Mouse (Mus musculus) hindbrain, embryonic 13.5 days (tissue): Measurements from ENCODE around the gene Trap1. TPM values are rescaled to one million over a fixed set of nuclear protein-coding genes. Genes with fewer than 3 reads are reported as not detected.
"Not testable (repeated sequence)": the region's sequence is repeated elsewhere in the genome, so short reads cannot be mapped to it uniquely, and the experiment has no call there.

Experiments
- ATAC-seq: fragments of 200-750 bp; cut with Nextera tagmentation; 2 replicates; pipeline ENCODE4 v1.8.0; 2017; ENCODE audit warnings: moderate TSS enrichment; ENCODE audit not compliant: low FRiP score
- H3K27ac ChIP-seq: fragments of 300-500 bp; sonication (generic); 2 replicates; pipeline ENCODE4 v1.5.1; 2015; ENCODE audit warnings: inconsistent platforms, mild to moderate bottlenecking, moderate library complexity
- H3K27me3 ChIP-seq: fragments of 300-500 bp; sonication (generic); 2 replicates; pipeline ENCODE4 v1.6.1; 2015; ENCODE audit warnings: mild to moderate bottlenecking, inconsistent platforms
- H3K36me3 ChIP-seq: fragments of 300-500 bp; sonication (generic); 2 replicates; pipeline ENCODE4 v1.6.1; 2015; ENCODE audit warnings: mild to moderate bottlenecking, inconsistent platforms
- H3K4me1 ChIP-seq: fragments of 300-500 bp; sonication (generic); replicated peaks from 2 replicates; pipeline ENCODE4 v1.6.1; 2015; ENCODE audit warnings: inconsistent platforms
- H3K4me2 ChIP-seq: fragments of 300-500 bp; sonication (generic); 2 replicates; pipeline ENCODE4 v1.6.1; 2015; ENCODE audit warnings: inconsistent platforms, mild to moderate bottlenecking, moderate library complexity
- H3K4me3 ChIP-seq: fragments of 300-500 bp; sonication (generic); 2 replicates; pipeline ENCODE4 v1.5.1; 2015; ENCODE audit warnings: mild to moderate bottlenecking, inconsistent platforms
- H3K9ac ChIP-seq: fragments of 300-500 bp; sonication (generic); 2 replicates; pipeline ENCODE4 v1.6.1; 2015; ENCODE audit warnings: mild to moderate bottlenecking, inconsistent platforms
- H3K9me3 ChIP-seq: fragments of 300-500 bp; sonication (generic); 2 replicates; pipeline ENCODE4 v1.6.1; 2016; ENCODE audit warnings: inconsistent platforms
- WGBS: fragments of 180-500 bp; shearing (Covaris S2); methylation state at CpG from one replicate; pipeline ENCODE4 v1.1.7; 2015; 5-methylcytosine and 5-hydroxymethylcytosine counted together
- polyA plus RNA-seq: library from polyadenylated mRNA; unstranded; fragments of >200 nt; fragmentation: Nextera tagmentation; extraction: Ambion mirVana; gene quantifications from 2 replicates; pipeline ENCODE4 v1.2.1, GENCODE M21; 2015

Gene Trap1
- polyA plus RNA-seq, 1 experiment from 2014 or later = 47.2 TPM

GRCm38 (mm10) chr16:4032341-4032748 lies 45.3 kb downstream of the Trap1 start:
- WGBS = 89% methylated on average over 6 of the region's 6 CpGs
- ATAC-seq = no peak
- Histone ChIP-seq H3K27ac (no peak overlapping the region), H3K9me3 (0 out of 2 replicates have a peak, but pooled peaks cover 3% of the 10 kb centered on the region), H3K4me2 (no peak overlapping the region), H3K36me3 (peaks cover 11% of the 10 kb centered on the region), H3K4me3 (no peak overlapping the region), H3K27me3 (no peaks in the 10 kb centered on the region), H3K4me1 (no peaks in the 10 kb centered on the region), H3K9ac (no peak overlapping the region)

DNA sequence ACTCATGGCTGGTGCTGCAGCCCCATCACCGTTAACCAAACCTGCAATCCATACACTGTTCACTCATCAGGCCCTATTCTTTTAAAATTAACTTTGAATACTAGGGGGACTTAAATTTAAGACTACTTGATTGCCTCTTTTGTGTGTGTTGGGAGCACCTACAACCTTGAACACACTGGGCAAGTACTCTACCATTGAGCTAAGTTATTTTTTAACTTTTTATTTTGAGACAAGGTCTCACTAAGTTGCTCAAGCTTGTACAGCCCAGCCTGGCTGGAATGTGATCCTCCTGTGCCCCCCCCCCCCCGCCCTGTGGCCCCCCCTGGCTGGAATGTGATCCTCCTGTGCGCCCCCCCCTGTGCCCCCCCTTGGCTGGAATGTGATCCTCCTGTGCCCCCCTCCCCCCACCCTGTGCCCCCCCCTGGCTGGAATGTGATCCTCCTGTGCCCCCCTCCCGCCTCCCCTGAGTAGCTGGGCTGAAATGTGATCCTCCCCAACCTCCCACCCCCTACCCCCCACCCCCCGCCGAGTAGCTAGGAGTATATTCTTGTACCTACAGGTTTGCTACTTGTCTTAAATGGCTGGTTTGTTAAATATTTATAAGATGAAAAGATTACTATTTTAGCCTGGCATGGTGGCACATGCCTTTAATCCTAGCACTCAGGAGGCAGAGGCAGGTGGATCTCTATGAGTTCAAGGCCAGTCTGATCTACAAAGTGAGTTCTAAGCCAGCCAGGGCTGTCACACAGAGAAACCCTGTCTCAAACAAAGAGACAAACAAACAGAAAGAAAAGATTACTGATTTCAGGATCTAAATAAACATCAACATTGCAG lies 46.0 kb downstream of the Trap1 start:
- Histone ChIP-seq H3K4me2 (no peak overlapping the region), H3K4me3 (no peak overlapping the region), H3K36me3 (peaks cover 5% of the 10 kb centered on the region), H3K9me3 (0 out of 2 replicates have a peak, but pooled peaks cover 3% of the 10 kb centered on the region), H3K9ac (no peak overlapping the region), H3K27me3 (no peaks in the 10 kb centered on the region), H3K27ac (no peak overlapping the region), H3K4me1 (no peaks in the 10 kb centered on the region)
- WGBS = 79% methylated on average over 4 of the region's 6 CpGs
- ATAC-seq = no peak

DNA sequence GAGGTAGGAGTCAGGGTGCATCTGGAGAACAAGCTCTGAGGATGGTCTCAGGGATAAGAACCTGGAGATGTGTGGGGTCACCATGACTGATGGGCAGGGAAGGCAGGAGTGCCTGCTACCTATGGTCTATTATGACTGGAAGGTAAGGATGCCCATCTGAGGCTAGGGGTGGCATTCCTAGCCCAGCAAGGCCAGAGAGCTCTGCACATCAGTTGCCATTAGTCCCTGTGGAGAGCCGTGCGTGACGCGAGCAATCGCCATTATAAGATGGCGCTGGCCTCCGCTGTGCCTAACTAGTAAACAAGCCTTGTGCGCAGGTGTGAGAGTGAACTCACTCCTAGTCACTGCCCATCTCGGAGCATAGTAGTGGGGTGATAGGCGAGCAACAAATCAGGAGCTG lies 47.1 kb downstream of the Trap1 start:
- Histone ChIP-seq H3K27ac (no peak overlapping the region), H3K36me3 (no peaks in the 10 kb centered on the region), H3K4me1 (no peaks in the 10 kb centered on the region), H3K27me3 (no peaks in the 10 kb centered on the region), H3K9ac (no peak overlapping the region), H3K4me2 (no peak overlapping the region), H3K4me3 (no peak overlapping the region), H3K9me3 (0 out of 2 replicates have a peak, but pooled peaks cover 3% of the 10 kb centered on the region)
- 94% methylated on average over 10 of the region's 10 CpGs for WGBS
- no peak for ATAC-seq

DNA sequence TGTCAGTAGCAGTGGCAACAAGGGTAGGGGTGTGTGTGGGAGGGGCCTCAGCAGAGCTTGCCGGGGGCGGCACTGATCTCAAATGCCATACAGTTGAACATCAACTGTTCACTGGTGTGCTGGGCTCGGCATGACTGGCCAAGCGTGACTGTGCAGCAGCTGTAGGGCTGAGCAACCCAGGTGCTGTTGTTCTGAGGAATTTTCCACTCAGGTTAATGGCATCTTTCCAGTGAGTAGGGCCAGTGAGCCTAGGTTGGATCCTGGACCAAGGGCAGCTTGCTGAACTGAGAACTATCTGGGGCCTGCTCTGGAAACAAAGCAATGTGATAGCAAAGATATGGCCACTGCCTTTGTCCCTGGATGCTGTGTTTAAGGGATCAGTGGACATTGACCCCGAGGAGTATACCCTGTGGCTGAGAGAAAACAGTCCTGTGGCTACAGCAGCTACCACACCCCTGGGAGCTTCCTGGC lies 48.2 kb downstream of the Trap1 start:
- H3K27ac ChIP-seq = no peak overlapping the region
- H3K4me2 ChIP-seq = no peak overlapping the region
- 0 out of 2 replicates have a peak, but pooled peaks cover 3% of the 10 kb centered on the region for H3K9me3 ChIP-seq
- H3K36me3 ChIP-seq = no peaks in the 10 kb centered on the region
- H3K4me1 ChIP-seq = no peaks in the 10 kb centered on the region
- WGBS = 83% methylated on average over 5 of the region's 5 CpGs
- H3K27me3 ChIP-seq = no peaks in the 10 kb centered on the region
- H3K4me3 ChIP-seq = no peak overlapping the region
- no peak for ATAC-seq
- no peak overlapping the region for H3K9ac ChIP-seq

DNA sequence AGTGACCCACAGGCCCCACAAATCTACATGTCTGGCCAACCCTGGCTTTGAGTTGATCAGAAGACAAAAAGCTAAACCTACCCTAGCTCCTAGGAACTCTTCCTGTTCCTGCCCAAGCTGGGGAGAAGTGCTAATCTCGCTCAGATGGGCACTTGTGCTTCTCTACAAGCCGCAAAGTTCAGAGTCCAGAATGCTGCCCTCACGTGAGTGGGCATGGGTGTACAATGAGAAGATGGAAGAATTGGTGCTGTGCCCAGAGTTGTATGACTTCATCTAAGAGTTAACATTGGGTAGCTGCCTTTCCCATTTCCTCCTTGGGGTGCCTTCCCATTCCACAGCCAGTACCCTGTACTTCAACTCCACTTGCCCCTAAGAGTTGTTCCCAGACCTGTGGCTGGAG lies 50.4 kb downstream of the Trap1 start:
- Histone ChIP-seq H3K4me3 (no peak overlapping the region), H3K4me1 (no peaks in the 10 kb centered on the region), H3K9ac (no peak overlapping the region), H3K27me3 (no peaks in the 10 kb centered on the region), H3K9me3 (0 out of 2 replicates have a peak, but pooled peaks cover 3% of the 10 kb centered on the region), H3K4me2 (no peak overlapping the region), H3K27ac (no peak overlapping the region), H3K36me3 (no peaks in the 10 kb centered on the region)
- WGBS = 93% methylated on average over 3 of the region's 3 CpGs
- ATAC-seq = no peak

DNA sequence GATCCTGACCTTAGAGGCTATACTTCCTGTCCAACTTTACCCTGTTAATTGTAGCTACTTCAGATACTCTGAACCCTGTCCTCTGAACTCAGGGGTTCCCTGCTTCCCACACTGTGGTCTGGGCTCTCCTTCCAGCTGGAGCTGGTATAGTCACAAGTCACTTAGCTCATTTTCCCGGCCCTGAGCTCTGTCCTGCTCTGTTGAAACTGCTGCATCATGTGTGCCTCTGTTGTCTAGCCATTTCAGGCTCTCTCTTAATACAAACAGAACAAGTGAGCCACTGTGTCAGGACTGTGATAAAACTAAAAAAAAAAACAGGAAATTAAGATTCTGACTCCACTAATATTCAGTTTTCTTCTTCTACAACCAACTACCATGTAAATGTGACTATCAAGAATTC lies 51.0 kb downstream of the Trap1 start:
- H3K36me3 ChIP-seq = no peaks in the 10 kb centered on the region
- no peak overlapping the region for H3K4me3 ChIP-seq
- no peaks in the 10 kb centered on the region for H3K27me3 ChIP-seq
- WGBS = 74% methylated on average over 1 of the region's 1 CpGs
- 0 out of 2 replicates have a peak, but pooled peaks cover 3% of the 10 kb centered on the region for H3K9me3 ChIP-seq
- no peaks in the 10 kb centered on the region for H3K4me1 ChIP-seq
- ATAC-seq = no peak
- H3K4me2 ChIP-seq = no peak overlapping the region
- no peak overlapping the region for H3K9ac ChIP-seq
- no peak overlapping the region for H3K27ac ChIP-seq

- H3K4me1 ChIP-seq = no peaks in the 10 kb centered on the region
These were observed 54.9 kb downstream of the Trap1 start for GRCm38 (mm10) chr16:4022719-4023118.

GRCm38 (mm10) chr16:4021241-4021640 lies 56.4 kb downstream of the Trap1 start:
- H3K4me1 ChIP-seq = no peaks in the 10 kb centered on the region
- H3K9me3 ChIP-seq = no peaks in the 10 kb centered on the region
- no peak overlapping the region for H3K27ac ChIP-seq
- no peak overlapping the region for H3K9ac ChIP-seq
- no peak overlapping the region for H3K4me3 ChIP-seq
- 89% methylated on average over 1 of the region's 1 CpGs for WGBS
- no peaks in the 10 kb centered on the region for H3K36me3 ChIP-seq
- no peaks in the 10 kb centered on the region for H3K27me3 ChIP-seq
- no peak overlapping the region for H3K4me2 ChIP-seq
- no peak for ATAC-seq

More at GRCm38 (mm10) chr16:4022719-4023118, 54.9 kb downstream of the Trap1 start:
- Histone ChIP-seq H3K9ac (no peak overlapping the region), H3K4me2 (no peak overlapping the region), H3K4me3 (no peak overlapping the region), H3K36me3 (no peaks in the 10 kb centered on the region), H3K27me3 (no peaks in the 10 kb centered on the region), H3K27ac (no peak overlapping the region), H3K9me3 (no peaks in the 10 kb centered on the region)
- ATAC-seq = no peak
- WGBS = 79% methylated on average over 4 of the region's 4 CpGs

GRCm38 (mm10) chr16:4017466-4017865 lies 60.2 kb downstream of the Trap1 start:
- H3K9me3 ChIP-seq, H3K27me3 ChIP-seq, ATAC-seq, H3K27ac ChIP-seq, H3K9ac ChIP-seq, H3K36me3 ChIP-seq, H3K4me1 ChIP-seq, H3K4me3 ChIP-seq, H3K4me2 ChIP-seq: not testable (repeated sequence)
- 81% methylated on average over 6 of the region's 6 CpGs for WGBS

DNA sequence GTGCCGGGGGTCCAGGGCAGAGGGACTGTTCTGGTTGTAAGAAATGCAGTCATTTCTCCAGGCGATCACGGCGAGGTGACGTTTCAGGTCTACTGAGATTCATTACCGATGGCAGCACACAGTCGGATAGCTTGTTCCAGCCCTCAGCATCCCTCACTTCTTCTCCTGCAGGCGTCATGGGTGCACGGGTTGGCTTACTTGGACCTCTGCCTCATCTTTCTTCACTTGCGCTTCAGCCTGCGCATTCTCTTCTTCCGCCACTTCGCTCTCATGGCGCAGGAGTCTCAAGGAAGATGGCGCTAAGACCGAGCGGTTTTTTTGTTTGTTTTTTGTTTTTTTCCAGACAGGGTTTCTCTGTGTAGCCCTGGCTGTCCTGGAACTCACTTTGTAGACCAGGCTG lies 60.8 kb downstream of the Trap1 start:
- H3K36me3 ChIP-seq, H3K27me3 ChIP-seq, H3K4me2 ChIP-seq, ATAC-seq, H3K27ac ChIP-seq, H3K9me3 ChIP-seq, H3K4me1 ChIP-seq, H3K9ac ChIP-seq, H3K4me3 ChIP-seq: not testable (repeated sequence)
- WGBS = 78% methylated on average over 17 of the region's 17 CpGs

- 86% methylated on average over 5 of the region's 5 CpGs for WGBS
- Histone ChIP-seq H3K27me3 (no peaks in the 10 kb centered on the region), H3K4me2 (no peak overlapping the region), H3K9me3 (0 out of 2 replicates have a peak, but pooled peaks cover 6% of the 10 kb centered on the region), H3K9ac (no peak overlapping the region), H3K4me3 (no peak overlapping the region), H3K27ac (no peak overlapping the region), H3K4me1 (no peaks in the 10 kb centered on the region), H3K36me3 (no peaks in the 10 kb centered on the region)
- no peak for ATAC-seq
These were observed 63.5 kb downstream of the Trap1 start for GRCm38 (mm10) chr16:4014040-4014668.

DNA sequence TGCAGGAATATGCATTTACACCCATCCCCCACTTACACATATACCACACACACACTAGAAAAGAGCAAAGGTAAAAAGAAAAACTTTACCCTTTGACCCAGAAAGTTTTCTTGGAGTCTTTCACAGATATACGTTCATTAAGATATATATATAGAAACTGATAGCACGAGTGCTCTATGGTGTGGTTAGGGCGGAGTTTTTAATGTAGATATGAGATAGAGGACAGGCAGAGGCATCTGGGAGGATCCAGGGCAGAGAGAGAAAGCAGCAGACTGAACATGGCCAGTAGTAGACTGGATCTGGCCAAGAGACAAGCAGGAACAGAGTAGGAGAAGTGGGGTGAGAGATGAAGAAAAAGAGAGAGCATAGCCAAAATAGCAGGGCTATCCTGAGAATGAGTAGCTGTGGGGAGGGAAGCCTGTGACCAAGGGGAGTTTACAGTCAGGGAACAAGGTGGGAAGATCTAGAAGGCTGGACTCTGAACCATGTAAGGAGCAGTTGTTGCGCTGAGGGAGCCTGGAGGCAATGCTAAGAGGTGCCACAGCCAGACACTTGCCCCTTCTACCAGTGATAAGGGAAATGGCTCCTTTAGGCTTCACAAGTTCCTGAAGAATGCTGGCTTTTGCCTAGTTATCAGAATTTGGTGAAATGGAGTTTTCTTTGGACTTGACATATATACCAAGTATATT lies 64.6 kb downstream of the Trap1 start:
- no peaks in the 10 kb centered on the region for H3K4me1 ChIP-seq
- 78% methylated on average over 4 of the region's 4 CpGs for WGBS
- H3K27ac ChIP-seq = no peak overlapping the region
- H3K4me2 ChIP-seq = no peak overlapping the region
- H3K36me3 ChIP-seq = no peaks in the 10 kb centered on the region
- H3K9ac ChIP-seq = no peak overlapping the region
- H3K27me3 ChIP-seq = no peaks in the 10 kb centered on the region
- no peak for ATAC-seq
- H3K4me3 ChIP-seq = no peak overlapping the region
- H3K9me3 ChIP-seq = 0 out of 2 replicates have a peak, but pooled peaks cover 6% of the 10 kb centered on the region
